Mouse (Mus musculus) retina, embryonic 14.5 days (tissue): ENCODE measurements around the gene Ttll1.

Experiments
- DNase-seq: peaks from one replicate; pipeline ENCODE4 v3.0.0-alpha.2; 2015; ENCODE audit warnings: low spot score

Gene Ttll1

GRCm38 (mm10) chr15:83455034-83455433 is 55.7 kb downstream of the Ttll1 start:
- DNase-seq = no peak

- no peak for DNase-seq
Measured at GRCm38 (mm10) chr15:83454419-83454818, 56.3 kb downstream of the Ttll1 start.

GRCm38 (mm10) chr15:83453879-83454278 is 56.8 kb downstream of the Ttll1 start:
- DNase-seq = no peak

- no peak for DNase-seq
Measured at GRCm38 (mm10) chr15:83452219-83452760, 58.4 kb downstream of the Ttll1 start.

GRCm38 (mm10) chr15:83451621-83452210 is 59.0 kb downstream of the Ttll1 start:
- DNase-seq = no peak

GRCm38 (mm10) chr15:83450007-83450406 is 60.7 kb downstream of the Ttll1 start:
- DNase-seq = no peak

- DNase-seq = no peak
Measured at GRCm38 (mm10) chr15:83448646-83449045, 62.0 kb downstream of the Ttll1 start.

GRCm38 (mm10) chr15:83447791-83448544 is 62.7 kb downstream of the Ttll1 start:
- no peak for DNase-seq

- DNase-seq = no peak
Measured at GRCm38 (mm10) chr15:83445908-83446307, 64.8 kb downstream of the Ttll1 start.

- no peak for DNase-seq
Measured at GRCm38 (mm10) chr15:83445383-83445782, 65.3 kb downstream of the Ttll1 start.

- no peak for DNase-seq
Measured at GRCm38 (mm10) chr15:83444425-83444824, 66.3 kb downstream of the Ttll1 start.

GRCm38 (mm10) chr15:83442495-83443037 is 68.1 kb downstream of the Ttll1 start:
- no peak for DNase-seq

- no peak for DNase-seq
Measured at GRCm38 (mm10) chr15:83440726-83441125, 70.0 kb downstream of the Ttll1 start.

- DNase-seq = no peak
Measured at GRCm38 (mm10) chr15:83436541-83436940, 74.2 kb downstream of the Ttll1 start.

GRCm38 (mm10) chr15:83435324-83436090 is 75.2 kb downstream of the Ttll1 start:
- DNase-seq = no peak

GRCm38 (mm10) chr15:83434692-83435091 is 76.0 kb downstream of the Ttll1 start:
- DNase-seq = no peak
